Mouse (Mus musculus) retina, postnatal 1 day (tissue): ENCODE results near the gene Uck2.
A peak's percentile ranks its signal among the peaks of the same experiment; 100 is the strongest.

Experiments used
- DNase-seq: peaks from one replicate; pipeline ENCODE4 v3.0.0-alpha.2; 2012

Uck2 gene

DNA sequence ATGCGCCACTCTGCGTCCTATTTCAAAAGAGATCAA, at the start of gene Uck2:
Uck2 (minus strand) TSS at position 1 of the 36 bp plus-strand sequence.
- no peak for DNase-seq

GRCm38 (mm10) chr1:167331106-167331505, 46.0 kb upstream of the Uck2 start:
- no peak for DNase-seq

- no peak for DNase-seq
These were observed 43.7 kb upstream of the Uck2 start for GRCm38 (mm10) chr1:167328776-167329175.

DNA sequence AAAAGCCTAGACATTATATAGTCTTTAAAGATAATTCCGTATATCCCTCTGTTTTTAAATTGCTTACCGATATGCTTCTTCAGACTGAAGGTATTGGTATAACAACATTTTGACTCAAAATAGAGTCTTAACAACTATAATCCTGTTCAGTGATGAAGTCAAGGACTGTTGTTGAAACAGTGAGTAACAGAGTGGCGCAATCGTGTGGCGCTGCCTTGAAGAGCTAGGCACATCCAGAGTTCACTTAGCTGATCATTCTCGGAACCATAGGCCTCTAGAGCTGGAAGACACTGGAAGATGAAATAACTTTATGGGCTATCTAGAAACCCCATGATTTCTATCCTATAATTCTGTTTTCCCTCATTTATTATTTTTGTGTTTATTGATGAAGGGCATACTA, 36.6 kb upstream of the Uck2 start:
- DNase-seq: no peak

- no peak for DNase-seq
These were observed 28.1 kb upstream of the Uck2 start for GRCm38 (mm10) chr1:167313220-167313619.

- no peak for DNase-seq
These were observed 27.2 kb upstream of the Uck2 start for GRCm38 (mm10) chr1:167312367-167312766.

- DNase-seq: peak; percentile 98
These were observed 23.3 kb upstream of the Uck2 start, which contains the start of gene Tmco1 for GRCm38 (mm10) chr1:167308261-167309054. Gene Tmco1, plus strand, starts transcription at chr1:167308378.

DNA sequence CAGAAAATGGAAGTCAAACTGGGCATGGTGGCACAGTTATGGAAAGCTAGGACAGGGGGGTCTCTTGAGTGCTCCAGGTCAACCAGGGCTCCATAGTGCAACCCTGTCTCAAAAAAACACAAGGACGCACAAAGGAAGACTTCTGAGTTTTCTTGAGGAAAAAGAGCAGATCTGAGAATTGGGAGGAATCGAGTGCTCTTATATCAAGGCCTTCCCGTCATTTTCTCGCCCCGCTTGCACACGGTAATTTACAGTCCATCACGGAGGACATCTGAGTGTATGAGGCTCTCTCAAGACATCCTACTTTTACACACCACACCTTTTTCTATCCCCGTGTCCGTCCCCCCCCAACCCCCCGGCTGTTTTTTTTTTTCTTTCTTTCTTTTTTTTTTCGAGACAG, 22.6 kb upstream of the Uck2 start:
- DNase-seq: peak; percentile 22

DNA sequence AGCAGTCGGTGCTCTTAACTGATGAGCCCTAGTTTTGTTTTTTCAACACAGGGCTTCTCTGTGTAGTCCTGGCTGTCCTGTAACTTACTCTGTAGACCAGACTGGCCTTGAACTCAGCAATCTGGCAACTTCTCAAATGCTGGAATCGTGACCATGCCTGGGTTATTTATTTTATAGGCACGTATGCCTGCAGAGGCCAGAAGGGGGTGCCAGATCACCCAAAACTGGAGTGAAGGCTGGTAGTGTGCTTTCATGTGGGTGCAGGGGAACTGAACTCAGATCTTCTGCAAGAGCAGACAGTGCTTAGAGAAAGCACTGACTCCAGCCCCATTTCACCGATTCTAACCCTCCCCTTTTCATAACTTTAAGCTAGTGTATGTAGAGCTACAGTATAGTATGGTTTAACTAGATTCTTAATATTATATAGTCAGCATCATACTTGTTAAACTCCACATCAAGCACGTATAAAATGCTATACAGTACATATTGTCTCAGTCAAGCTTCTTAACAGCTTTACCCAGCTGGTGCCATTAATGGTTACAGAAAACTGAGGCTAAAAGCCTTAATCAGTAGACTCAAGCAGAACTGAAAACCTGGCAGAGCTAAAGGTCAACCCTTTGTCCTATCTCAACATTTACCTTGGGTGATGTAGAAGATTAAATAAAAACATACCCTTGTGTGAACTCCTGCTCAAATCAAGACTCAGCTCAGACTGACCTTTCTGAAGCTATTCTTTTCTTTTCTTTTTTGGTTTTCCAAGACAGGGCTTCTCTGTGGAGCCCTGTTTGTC, 21.5 kb upstream of the Uck2 start:
- peak; percentile 44 for DNase-seq

DNA sequence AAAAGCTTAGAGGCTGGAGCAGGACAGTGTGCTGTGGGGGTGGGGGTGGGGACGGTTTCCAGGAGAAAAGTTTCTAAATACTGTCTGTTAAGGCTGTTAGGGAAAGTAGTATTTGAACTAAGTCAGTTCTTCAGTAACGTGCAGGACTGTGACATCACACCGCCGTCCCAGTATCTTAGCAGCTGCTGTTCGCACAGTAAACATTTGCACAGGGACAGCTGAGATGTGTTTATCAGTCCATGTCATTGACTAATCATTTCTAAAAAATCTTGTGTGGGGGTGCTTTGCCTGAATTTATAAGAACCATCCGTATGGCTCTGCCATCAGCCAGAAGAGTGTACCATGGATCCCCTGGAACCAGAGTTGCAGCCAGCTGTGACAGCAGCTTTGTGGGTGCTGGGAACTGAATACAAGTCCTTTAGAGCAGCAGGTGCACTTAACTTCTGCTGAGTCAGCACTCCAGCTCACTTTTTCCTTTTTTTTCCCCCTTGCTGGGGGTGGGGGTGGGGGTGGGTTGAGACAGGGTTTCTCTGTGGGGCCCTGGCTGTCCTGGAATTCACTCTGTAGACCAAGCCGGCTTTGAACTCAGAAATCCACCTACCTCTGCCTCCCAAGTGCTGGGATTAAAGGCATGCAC, 20.5 kb upstream of the Uck2 start:
- DNase-seq: no peak

GRCm38 (mm10) chr1:167300122-167300521, 15.0 kb upstream of the Uck2 start:
- DNase-seq: peak; percentile 21

GRCm38 (mm10) chr1:167295679-167296402, 10.7 kb upstream of the Uck2 start:
- DNase-seq: no peak

- no peak for DNase-seq
These were observed 7.3 kb upstream of the Uck2 start for GRCm38 (mm10) chr1:167292447-167292846.

DNA sequence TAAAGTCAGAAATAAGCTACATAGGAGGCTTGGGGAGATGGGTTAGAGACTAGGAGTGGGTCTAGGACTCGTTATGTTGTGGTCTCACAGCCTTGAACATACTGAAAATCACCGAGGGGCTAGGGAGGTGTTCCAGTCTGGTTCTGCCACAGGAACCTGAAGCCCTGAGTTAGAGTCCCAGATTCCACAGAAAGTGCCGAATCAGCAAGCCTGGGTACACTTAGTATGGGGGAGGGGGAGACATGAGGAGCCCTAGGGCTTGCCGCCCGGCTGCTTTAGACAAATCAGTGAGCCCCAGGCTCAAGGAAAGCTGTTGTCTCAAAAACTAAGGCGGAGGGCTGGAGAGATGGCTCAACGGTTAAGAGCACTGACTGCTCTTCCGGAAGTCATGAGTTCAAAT, 6.5 kb upstream of the Uck2 start:
- no peak for DNase-seq

DNA sequence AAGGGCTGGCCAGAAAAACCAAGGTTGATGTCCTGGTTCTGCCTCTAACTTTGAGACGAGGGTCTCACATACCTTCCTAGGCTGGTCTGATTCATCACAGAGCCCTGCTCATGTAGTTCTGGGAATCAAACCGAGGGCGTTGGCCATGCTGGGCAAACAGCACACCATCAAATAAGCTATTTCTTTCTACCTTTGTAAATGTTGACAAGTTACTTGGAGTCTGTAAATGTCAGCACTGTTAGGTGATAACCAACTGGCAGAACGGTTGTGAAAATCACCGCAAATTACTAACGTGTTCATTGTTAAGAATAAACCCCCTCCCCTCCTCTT, 5.1 kb upstream of the Uck2 start:
- DNase-seq: no peak

DNA sequence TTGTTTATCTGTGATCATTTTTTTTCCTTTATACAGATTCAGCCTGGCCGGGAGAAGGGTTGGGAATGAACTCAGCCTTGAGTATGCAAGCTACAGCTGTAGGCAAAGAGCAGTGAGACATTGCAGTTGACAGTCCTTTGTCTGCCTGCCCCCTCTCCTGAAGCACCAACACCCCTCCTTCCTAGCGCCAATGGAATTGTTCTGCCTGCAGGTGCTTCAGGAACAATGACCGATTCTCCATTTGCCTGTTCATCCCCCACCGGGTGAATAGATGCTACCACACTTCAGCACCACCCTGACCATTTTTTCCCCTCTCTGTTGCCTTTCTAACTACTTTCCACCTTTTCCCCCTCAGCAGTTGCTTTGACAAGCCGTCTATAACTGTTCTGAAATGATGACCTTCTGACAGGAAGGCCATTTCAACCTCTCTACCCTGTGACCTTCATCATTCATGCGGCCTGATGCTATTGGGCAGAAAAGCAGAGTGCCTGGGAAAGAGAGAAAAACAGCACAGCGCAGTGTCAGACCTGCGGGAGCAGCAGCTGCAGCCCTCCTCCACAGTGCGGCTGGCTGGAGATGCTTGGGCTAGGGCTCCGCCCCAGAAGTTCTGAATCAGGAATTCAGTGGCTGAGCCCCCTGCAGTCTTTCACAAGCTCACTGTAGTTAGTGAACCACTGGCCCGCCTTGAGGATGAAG, 4.6 kb upstream of the Uck2 start:
- peak; percentile 61 for DNase-seq

DNA sequence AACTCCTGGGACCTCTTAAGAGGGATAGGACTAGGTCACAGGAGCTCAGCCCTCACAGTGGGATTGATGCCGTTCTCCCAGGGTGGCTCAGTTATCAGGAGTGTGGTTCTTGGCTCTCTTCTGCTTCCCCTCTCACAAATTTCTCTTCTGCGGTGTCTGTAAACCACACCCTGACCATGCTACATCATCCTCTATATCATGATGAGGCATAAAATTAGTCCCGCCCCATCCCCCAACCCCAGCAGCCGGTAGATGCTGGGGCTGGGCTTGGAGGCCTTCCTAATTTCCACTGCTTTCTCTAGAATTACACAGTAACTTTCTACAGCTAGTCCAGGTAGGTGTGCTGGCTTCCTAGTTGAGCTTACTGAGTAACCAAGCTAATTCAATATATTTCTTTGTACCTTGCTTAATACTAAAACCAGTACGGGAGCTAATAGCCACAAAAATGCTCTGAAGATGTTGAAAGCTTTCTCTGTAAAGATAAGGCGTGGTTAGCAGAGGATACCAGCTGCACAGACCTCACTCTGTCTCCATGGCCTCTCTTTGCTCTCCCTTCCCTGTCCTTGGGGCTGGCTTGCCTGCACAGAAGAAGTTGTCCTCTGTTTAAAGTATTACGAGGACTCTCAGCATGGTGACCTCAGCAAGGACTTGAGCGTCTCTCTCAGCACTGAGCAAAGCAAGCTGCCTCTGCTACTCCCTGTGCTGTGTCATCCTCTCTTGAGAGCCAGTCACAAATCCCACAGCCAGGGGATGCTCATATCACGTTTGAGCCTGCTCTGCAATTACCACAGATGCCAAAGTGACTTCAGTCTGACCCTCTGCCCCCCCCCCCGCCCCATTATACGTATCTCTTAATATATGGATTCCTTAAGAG, 3.8 kb upstream of the Uck2 start:
- peak; percentile 39 for DNase-seq

- DNase-seq: no peak
These were observed 2.0 kb upstream of the Uck2 start for GRCm38 (mm10) chr1:167287156-167287555.

GRCm38 (mm10) chr1:167285356-167285755, 236 bp upstream of the Uck2 start:
- DNase-seq: no peak

- peak; percentile 93 for DNase-seq
These were observed 242 bp downstream of the Uck2 start for GRCm38 (mm10) chr1:167284837-167285319.

DNA sequence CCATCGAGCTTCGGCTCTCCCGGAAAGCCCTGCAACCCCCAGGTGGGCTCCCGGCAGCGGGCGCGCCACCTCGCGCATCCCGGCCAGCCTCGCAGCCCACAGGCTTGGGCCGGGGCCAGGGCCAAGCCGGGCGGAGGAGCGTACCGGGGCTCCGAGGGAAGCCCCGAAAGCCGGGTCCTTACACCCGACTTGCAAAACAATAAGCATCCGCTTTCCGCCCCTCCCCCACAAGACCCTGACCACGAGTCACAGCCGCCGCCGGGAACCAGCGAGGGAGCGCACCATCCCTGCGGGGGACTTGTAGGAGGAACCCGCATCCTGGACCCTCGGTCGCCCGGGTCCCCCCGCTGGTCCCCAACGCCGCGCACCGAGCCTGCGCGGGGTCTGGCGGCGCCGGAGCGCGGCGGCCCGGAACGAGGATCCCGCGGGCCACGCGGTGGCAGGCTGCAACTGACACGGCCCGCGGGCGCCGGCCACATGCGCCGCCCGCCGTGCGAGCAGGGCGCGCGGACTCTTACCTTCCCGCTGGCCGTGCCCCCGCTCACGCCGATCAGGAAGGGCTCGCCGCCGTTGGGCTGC, 773 bp downstream of the Uck2 start:
- DNase-seq: peak; percentile 87
